Mouse (Mus musculus) large intestine, adult 2 months (tissue): ENCODE results near the gene Gbp2. TPM values are rescaled to one million over a fixed set of nuclear protein-coding genes. Genes with fewer than 3 reads are reported as not detected.
"Not testable (repeated sequence)": the region's sequence is repeated elsewhere in the genome, so short reads cannot be mapped to it uniquely, and the experiment has no call there.

ENCODE experiments used
- DNase-seq: peaks from one replicate; pipeline ENCODE4 v3.0.0-alpha.2; 2012; ENCODE audit warnings: low read depth, low spot score
- WGBS: fragments of 180-500 bp; shearing (Covaris S2); methylation state at CpG from one replicate; pipeline ENCODE4 v1.1.7; 2018; 5-methylcytosine and 5-hydroxymethylcytosine counted together
- polyA plus RNA-seq: library from polyadenylated mRNA; depleted of rRNA; stranded (reverse); fragments of >200 nt; gene quantifications from 2 replicates; pipeline ENCODE4 v1.2.3, GENCODE M21; 2012; rRNA removed

The Gbp2 gene
- 19.6 and 19.8 TPM in 2 replicates for polyA plus RNA-seq

- WGBS, result 3% methylated on average over 4 of the region's 4 CpGs
- DNase-seq, result no peak
These were observed at the start of gene Gbp2 for GRCm38 (mm10) chr3:142620111-142620955. TSS of gene Gbp2 (plus strand) at chr3:142620602.

GRCm38 (mm10) chr3:142570738-142571137 is 49.7 kb upstream of the Gbp2 start:
- 85% methylated on average over 4 of the region's 4 CpGs for WGBS
- no peak for DNase-seq

GRCm38 (mm10) chr3:142577108-142577507 is 43.3 kb upstream of the Gbp2 start:
- WGBS, result 73% methylated on average over 3 of the region's 3 CpGs
- no peak for DNase-seq

GRCm38 (mm10) chr3:142578342-142578741 is 42.1 kb upstream of the Gbp2 start:
- 78% methylated on average over 4 of the region's 4 CpGs for WGBS
- DNase-seq, result no peak

- 86% methylated on average over 4 of the region's 4 CpGs for WGBS
- no peak for DNase-seq
These were observed 37.3 kb upstream of the Gbp2 start for GRCm38 (mm10) chr3:142583067-142583466.

GRCm38 (mm10) chr3:142587386-142587785 is 33.0 kb upstream of the Gbp2 start:
- DNase-seq, result no peak

GRCm38 (mm10) chr3:142588888-142589287 is 31.5 kb upstream of the Gbp2 start:
- no peak for DNase-seq
- 51% methylated on average over 2 of the region's 2 CpGs for WGBS

- WGBS, result 78% methylated on average over 4 of the region's 4 CpGs
- DNase-seq, result no peak
These were observed 29.9 kb upstream of the Gbp2 start for GRCm38 (mm10) chr3:142590431-142591067.

- no peak for DNase-seq
- WGBS, result 51% methylated on average over 1 of the region's 1 CpGs
These were observed 25.9 kb upstream of the Gbp2 start, which contains the start of gene Gbp2b for GRCm38 (mm10) chr3:142594547-142594946. TSS of gene Gbp2b (plus strand) at chr3:142594847.

- WGBS, result 60% methylated on average over 3 of the region's 3 CpGs
- no peak for DNase-seq
These were observed 22.5 kb upstream of the Gbp2 start for GRCm38 (mm10) chr3:142597923-142598322.

- DNase-seq, result no peak
These were observed 18.7 kb upstream of the Gbp2 start for GRCm38 (mm10) chr3:142601675-142602074.

GRCm38 (mm10) chr3:142618658-142619057 is 1.7 kb upstream of the Gbp2 start:
- DNase-seq, result no peak

GRCm38 (mm10) chr3:142619606-142620005 is 796 bp upstream of the Gbp2 start:
- DNase-seq, result no peak
- WGBS, result 47% methylated on average over 1 of the region's 1 CpGs

More at GRCm38 (mm10) chr3:142618658-142619057, 1.7 kb upstream of the Gbp2 start:
- WGBS, result 89% methylated on average over 3 of the region's 3 CpGs

GRCm38 (mm10) chr3:142620956-142621562 is 657 bp downstream of the Gbp2 start:
- WGBS, result 38% methylated on average over 3 of the region's 3 CpGs
- DNase-seq, result no peak

GRCm38 (mm10) chr3:142630385-142630784 is 10.0 kb downstream of the Gbp2 start:
- DNase-seq, result no peak
- WGBS, result 24% methylated on average over 8 of the region's 8 CpGs

- no peak for DNase-seq
- 4% methylated on average over 9 of the region's 9 CpGs for WGBS
These were observed 19.8 kb downstream of the Gbp2 start for GRCm38 (mm10) chr3:142640201-142640600.

- DNase-seq, result peak; percentile 38
- WGBS, result 2% methylated on average over 2 of the region's 2 CpGs
These were observed 25.5 kb downstream of the Gbp2 start for GRCm38 (mm10) chr3:142645949-142646348.

GRCm38 (mm10) chr3:142647836-142648235 is 27.4 kb downstream of the Gbp2 start:
- 17% methylated on average over 7 of the region's 7 CpGs for whole genome bisulfite sequencing
- not testable (repeated sequence) for DNase-seq

GRCm38 (mm10) chr3:142650205-142650604 is 29.8 kb downstream of the Gbp2 start:
- WGBS, result 56% methylated on average over 2 of the region's 2 CpGs
- DNase-seq, result no peak

GRCm38 (mm10) chr3:142664723-142665122 is 44.3 kb downstream of the Gbp2 start:
- WGBS, result 92% methylated on average over 8 of the region's 8 CpGs

GRCm38 (mm10) chr3:142674607-142675006 is 54.2 kb downstream of the Gbp2 start:
- 73% methylated on average over 1 of the region's 1 CpGs for WGBS
- DNase-seq, result no peak

More at GRCm38 (mm10) chr3:142664723-142665122, 44.3 kb downstream of the Gbp2 start:
- no peak for DNase-seq
